Mouse (Mus musculus) natural killer cell, adult 2 months (primary cell): ENCODE data around the gene Pphln1.

Source experiments
- DNase-seq, 2 experiments: peaks; one replicate each; pipeline ENCODE4 v3.0.0; 2022; ENCODE audit warnings: low spot score in 2 of 2

Pphln1 gene

GRCm38 (mm10) chr15:93433811-93434210, 35.7 kb downstream of the Pphln1 start:
- peak in 1 of 2 experiments; percentile 4 for DNase-seq

DNA sequence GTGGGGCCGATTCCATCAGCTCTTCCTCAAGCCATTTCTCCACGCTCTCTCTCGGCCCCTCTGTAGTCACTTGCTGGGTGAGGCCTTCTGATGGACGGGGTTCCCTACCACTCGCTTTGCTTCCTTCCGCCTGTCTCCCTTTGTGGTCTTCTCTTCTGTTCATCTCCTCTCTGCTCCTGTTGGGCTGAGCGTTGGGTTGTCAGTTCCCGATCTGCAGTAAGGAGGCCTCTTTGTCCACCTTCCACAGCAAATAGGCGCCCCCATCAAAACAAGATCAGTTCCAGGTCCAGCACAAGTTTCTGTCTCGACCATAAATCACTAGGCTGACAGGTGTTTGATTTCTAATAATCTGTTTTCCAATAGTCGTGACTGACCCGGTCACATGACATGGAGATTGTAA, 37.8 kb downstream of the Pphln1 start:
- DNase-seq, result no peak

- peak; percentile 8 to 38 for DNase-seq
Observed at GRCm38 (mm10) chr15:93438663-93439062, 40.5 kb downstream of the Pphln1 start.

GRCm38 (mm10) chr15:93442271-93442670, 44.1 kb downstream of the Pphln1 start:
- DNase-seq, result no peak

- no peak for DNase-seq
Observed at GRCm38 (mm10) chr15:93443676-93444075, 45.5 kb downstream of the Pphln1 start.

- no peak for DNase-seq
Observed at GRCm38 (mm10) chr15:93448862-93449261, 50.7 kb downstream of the Pphln1 start.

- no peak for DNase-seq
Observed at GRCm38 (mm10) chr15:93453296-93453695, 55.1 kb downstream of the Pphln1 start.

DNA sequence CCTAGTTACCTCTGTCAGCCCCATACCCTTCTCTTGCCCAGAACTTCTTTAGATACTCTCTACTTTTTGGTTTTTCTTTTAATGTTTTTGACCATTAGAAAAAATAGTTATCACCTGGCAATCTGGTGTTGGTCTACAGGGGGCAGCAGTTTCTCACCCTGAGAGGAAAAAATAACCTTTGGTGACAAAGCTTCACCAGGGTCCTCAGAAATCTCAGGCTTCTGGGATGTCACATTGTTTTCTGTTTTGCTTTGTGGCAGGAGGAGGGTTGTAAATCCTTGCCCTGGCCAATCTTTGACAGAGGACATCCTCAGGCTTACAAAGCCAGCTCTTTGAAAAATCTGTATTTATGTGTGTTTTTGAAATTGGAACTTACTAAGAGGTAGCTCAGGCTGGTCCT, 57.9 kb downstream of the Pphln1 start:
- no peak for DNase-seq

DNA sequence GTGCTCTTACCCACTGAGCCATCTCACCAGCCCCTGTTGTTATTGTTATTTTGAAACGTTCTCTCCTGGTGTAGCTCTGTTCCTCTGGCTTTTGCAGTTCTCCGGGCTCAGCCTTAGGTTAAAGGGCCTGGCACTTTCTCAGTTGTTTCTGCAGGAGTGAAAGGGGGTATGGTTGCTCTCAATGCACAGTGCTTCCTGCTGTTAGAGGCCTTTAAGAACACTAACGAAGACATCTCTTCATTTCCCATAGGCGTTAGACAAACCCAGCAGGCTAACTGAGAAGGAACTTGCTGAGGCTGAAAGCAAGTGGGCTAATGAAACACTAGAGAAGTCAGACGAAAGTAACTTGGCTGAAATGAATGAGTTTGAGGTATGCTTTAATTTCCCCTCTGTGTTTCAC, 61.3 kb downstream of the Pphln1 start:
- DNase-seq, result no peak

DNA sequence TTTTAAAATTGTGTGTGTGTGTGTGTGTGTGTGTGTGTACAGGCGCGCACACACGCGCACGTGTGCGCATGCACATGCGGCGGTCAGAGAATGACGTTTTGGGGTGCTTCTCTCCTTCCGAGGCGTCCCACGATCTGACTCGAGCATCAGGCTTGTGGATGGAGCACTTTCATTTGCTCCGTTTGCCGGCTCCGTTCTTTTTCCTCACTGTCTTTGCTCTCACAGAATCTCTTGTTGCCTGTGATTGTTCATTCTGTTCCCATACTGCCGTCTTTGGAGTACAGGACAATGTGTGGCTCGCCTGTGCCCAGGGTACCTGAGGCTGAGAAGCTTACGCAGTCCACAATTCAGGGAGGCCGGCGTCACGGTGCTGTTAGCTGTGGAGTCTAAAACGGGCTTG, 62.9 kb downstream of the Pphln1 start:
- DNase-seq, result no peak

GRCm38 (mm10) chr15:93471651-93472050, 73.5 kb downstream of the Pphln1 start:
- no peak for DNase-seq

GRCm38 (mm10) chr15:93472089-93472488, 73.9 kb downstream of the Pphln1 start:
- no peak for DNase-seq

- DNase-seq, result no peak
Observed at GRCm38 (mm10) chr15:93474277-93474676, 76.1 kb downstream of the Pphln1 start.

- no peak for DNase-seq
Observed at GRCm38 (mm10) chr15:93475688-93476087, 77.5 kb downstream of the Pphln1 start.

DNA sequence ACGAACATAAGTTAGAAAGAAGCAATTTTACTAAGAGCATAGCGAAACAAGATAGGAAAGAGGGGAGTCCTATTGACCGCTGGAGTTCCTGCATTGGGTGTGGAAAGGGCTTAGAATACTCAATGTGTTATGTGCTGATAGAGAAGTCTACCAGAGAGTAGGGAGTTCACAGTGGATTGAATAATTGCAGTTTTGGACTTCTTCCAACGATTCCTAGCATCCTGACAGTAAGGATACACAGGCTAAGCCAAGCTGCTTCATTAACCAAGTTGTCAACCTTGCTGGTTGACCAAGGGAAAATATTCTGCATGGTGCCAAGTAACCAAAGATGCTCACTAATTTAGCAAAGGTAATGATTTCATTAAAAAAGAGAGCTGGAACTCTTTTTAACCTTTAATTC, 79.6 kb downstream of the Pphln1 start:
- no peak for DNase-seq

GRCm38 (mm10) chr15:93478676-93479075, 80.5 kb downstream of the Pphln1 start:
- no peak for DNase-seq

DNA sequence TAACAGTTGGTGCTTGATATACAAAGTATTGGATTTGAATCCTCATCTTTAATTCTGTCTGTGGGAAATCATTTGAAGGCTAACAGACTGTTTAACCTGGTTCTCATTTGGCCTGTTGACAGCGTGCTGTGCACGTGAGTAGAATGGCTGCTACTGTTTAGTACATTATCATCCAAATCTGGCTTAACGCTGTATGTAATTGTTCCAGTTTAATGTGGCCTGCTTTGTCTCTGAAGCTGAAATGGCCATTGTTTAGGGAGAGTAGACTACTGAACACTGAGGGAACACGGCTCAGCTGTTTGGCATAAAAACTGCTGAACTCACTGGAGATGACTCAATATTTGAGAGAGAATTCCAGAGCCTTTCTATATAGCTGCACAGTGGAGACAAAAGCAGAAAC, 81.3 kb downstream of the Pphln1 start:
- DNase-seq, result no peak

- no peak for DNase-seq
Observed at GRCm38 (mm10) chr15:93481112-93481511, 83.0 kb downstream of the Pphln1 start.

- no peak for DNase-seq
Observed at GRCm38 (mm10) chr15:93484261-93484710, 86.1 kb downstream of the Pphln1 start.

- no peak for DNase-seq
Observed at GRCm38 (mm10) chr15:93485252-93485651, 87.1 kb downstream of the Pphln1 start.

GRCm38 (mm10) chr15:93486066-93486465, 87.9 kb downstream of the Pphln1 start:
- no peak for DNase-seq

DNA sequence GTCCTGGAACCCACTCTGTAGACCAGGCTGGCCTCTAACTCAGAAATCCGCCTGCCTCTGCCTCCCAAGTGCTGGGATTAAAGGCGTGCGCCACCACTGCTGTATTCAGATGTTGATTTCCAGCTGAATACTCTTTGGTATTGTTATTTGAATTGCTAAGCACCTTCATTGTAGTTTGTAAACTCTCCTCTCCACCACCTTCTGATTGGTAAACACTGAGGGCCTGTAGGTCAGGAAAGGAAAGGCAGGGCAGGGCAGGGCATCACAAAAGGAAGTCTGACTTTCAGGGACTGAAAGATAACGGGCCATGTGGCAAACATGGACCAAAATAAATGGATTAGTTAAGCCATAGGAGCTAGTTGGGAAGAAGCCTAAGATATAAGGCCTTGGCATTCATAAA, 91.4 kb downstream of the Pphln1 start:
- DNase-seq, result no peak

DNA sequence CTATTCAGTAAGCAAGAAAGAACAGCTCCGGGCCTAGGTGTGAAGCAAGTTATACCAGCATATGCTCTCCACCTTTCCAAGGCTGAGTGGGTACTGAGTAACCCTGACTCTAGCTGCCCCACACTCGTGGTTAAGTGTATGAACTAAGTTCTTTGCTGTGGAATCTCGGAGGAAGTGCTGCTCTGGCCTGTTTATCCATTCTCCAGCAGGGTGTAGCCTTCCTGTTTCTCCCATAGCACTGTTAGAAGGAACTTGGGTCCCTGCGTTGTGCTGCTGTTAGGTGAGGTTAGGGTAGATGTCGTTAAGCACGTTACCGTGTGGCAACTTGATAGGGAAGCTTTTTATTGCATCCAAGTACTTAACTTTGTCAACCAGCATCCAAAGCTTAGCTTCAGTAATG, 96.5 kb downstream of the Pphln1 start:
- no peak for DNase-seq

DNA sequence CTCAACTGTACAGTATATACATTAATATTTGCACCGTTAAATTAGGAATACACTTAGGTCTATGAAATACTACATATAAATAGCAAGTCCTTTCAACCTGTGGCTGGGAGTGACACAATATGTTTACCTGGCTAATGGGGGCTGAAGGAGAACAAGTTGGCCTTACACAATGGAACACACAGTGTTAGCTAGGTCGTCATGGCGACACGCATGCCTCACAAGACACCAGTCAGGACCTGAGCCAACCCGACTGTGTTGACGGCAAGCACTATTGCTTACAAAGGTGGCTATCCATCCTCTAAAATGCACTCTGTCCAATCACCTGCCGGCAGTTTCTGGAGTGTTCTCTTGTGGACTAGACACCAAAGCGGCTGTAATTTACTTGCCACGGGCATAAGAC, 101.7 kb downstream of the Pphln1 start:
- no peak for DNase-seq

GRCm38 (mm10) chr15:93502703-93503102, 104.6 kb downstream of the Pphln1 start:
- no peak for DNase-seq
